In the genomic region with DNA sequence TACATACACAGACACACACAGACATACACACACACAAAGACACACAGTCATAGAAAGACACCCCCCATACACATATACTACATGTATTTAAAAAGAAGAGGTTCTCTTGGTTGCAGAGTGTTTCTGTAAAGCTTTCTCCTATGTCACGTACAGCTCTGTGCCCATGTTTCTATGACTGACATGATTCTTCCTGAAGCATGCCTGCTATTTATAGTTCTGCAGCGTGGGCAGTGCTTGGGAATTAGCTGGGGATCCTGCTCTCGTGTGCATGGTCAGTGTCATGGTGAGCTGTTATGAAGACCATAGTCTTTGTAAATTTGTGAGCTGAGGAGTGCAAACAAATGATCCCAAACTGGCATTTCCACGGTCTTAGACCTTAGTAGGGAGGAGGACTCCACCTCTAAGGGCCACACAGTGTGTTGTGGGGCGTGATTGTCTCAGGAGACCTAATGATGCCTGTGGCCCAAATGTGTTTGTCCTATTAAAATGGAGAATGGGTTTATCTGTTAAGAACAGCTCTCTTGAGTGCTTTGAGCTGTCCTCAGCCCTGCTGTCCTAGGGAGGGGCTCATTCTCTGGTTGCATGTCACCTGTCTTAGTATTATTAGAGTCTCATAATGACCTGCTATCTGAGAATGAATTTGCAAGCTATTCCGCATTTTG, we compare ENCODE assay signal across 29 mouse cellular contexts. TPM values are rescaled to one million over a fixed set of nuclear protein-coding genes. Genes with fewer than 3 reads are reported as not detected.
DNase-seq lines count a peak whose midpoint lies in the region; ATAC-seq and TF ChIP-seq lines count a peak whose summit lies in the region.
"Had no signal": no experiment of that assay in that cellular context is flagged by ENCODE, and none has a peak within 500 bp of the region (broad histone marks: within the 10 kb centered on the region; RNA-seq: fewer than 3 reads in every experiment).

No protein-coding gene starts in this region.

- peak; percentile 61; the same call in 1 of the 2 replicates for ATAC-seq in heart, embryonic 14.5 days (ENCODE audit: insufficient number of reproducible peaks, insufficient read depth, low FRiP score, low read depth)
- peak; percentile 46; the same call in 1 of the 2 replicates for ATAC-seq in liver, embryonic 12.5 days
- no peak for ATAC-seq in liver, postnatal 0 days
- ATAC-seq: intestine, postnatal 0 days had no signal

- H3K36me3 ChIP-seq in heart, embryonic 14.5 days (ENCODE audit: control insufficient read depth, insufficient read depth, low read length): peaks cover 17% of the 10 kb centered on the region; the same call in 1 of the 2 replicates
- H3K36me3 ChIP-seq in liver, embryonic 12.5 days: no peaks in the 10 kb centered on the region
- H3K36me3 ChIP-seq in liver, postnatal 0 days (replicated peaks; ENCODE audit: insufficient read depth, low read length): no peaks in the 10 kb centered on the region
- H3K36me3 ChIP-seq: embryonic facial prominence, embryonic 10.5 days; embryonic facial prominence, embryonic 15.5 days; forebrain, embryonic 12.5 days; G1E; neural tube, embryonic 15.5 days had no signal

- DNase-seq in gastrocnemius, adult 2 months: no peak
- DNase-seq in gastrocnemius, postnatal 4 days (ENCODE audit: low spot score in 2 of 2): no peak
- no peak for DNase-seq in heart, postnatal 10 days
- no peak for DNase-seq in liver, postnatal 0 days
- DNase-seq in layer of hippocampus, postnatal 25 days (ENCODE audit: extremely low spot score in 1 of 2, low spot score in 1 of 2): no peak
- DNase-seq: adrenal gland, adult 8-10 months; cerebellum, adult 8-10 months; cerebellum, postnatal 25 days; gastrocnemius, postnatal 25 days; kidney, adult 9 months; kidney, postnatal 10 days; layer of hippocampus, adult 9-11 months; lung, adult 2 months; lung, postnatal 10 days; midbrain, embryonic 14.5 days; right cerebral cortex, adult 18-20 months; thymus, adult 18-20 months; thymus, postnatal 25 days had no signal

- no peaks in the 10 kb centered on the region for H3K27me3 ChIP-seq in heart, embryonic 14.5 days (ENCODE audit: control insufficient read depth, insufficient read depth, low read length)
- no peaks in the 10 kb centered on the region for H3K27me3 ChIP-seq in liver, embryonic 12.5 days (replicated peaks)
- no peaks in the 10 kb centered on the region for H3K27me3 ChIP-seq in liver, postnatal 0 days (ENCODE audit: insufficient read depth, low read length)
- H3K27me3 ChIP-seq: embryonic facial prominence, embryonic 15.5 days; neural tube, embryonic 15.5 days had no signal

- 40% methylated on average over 6 of the region's 6 CpGs for WGBS in heart, embryonic 14.5 days
- 64% methylated on average over 6 of the region's 6 CpGs for WGBS in liver, embryonic 12.5 days (ENCODE audit: insufficient replicate concordance)
- 69% methylated on average over 6 of the region's 6 CpGs for WGBS in liver, postnatal 0 days (ENCODE audit: insufficient replicate concordance)

- H3K9me3 ChIP-seq in heart, embryonic 14.5 days (ENCODE audit: control insufficient read depth, low read length): no peaks in the 10 kb centered on the region
- H3K9me3 ChIP-seq in liver, embryonic 12.5 days (replicated peaks): no peaks in the 10 kb centered on the region
- H3K9me3 ChIP-seq in liver, postnatal 0 days (ENCODE audit: low read length): no peaks in the 10 kb centered on the region
- H3K9me3 ChIP-seq: embryonic facial prominence, embryonic 10.5 days; embryonic facial prominence, embryonic 15.5 days; forebrain, embryonic 12.5 days; G1E; neural tube, embryonic 15.5 days had no signal

- peaks cover 18 to 33% of the 10 kb centered on the region in 2 experiments for H3K4me1 ChIP-seq in heart, embryonic 14.5 days (ENCODE audit: control insufficient read depth in 2 of 2, insufficient read depth in 2 of 2, low read length in 2 of 2)
- no peaks in the 10 kb centered on the region for H3K4me1 ChIP-seq in liver, embryonic 12.5 days
- no peaks in the 10 kb centered on the region; the same call in 1 of the 2 replicates for H3K4me1 ChIP-seq in liver, postnatal 0 days (ENCODE audit: insufficient read depth)

- H3K4me2 ChIP-seq in heart, embryonic 14.5 days (ENCODE audit: low read length): peak overlapping the region; percentile 42
- H3K4me2 ChIP-seq in liver, embryonic 12.5 days: no peak overlapping the region
- no peak overlapping the region for H3K4me2 ChIP-seq in liver, postnatal 0 days (ENCODE audit: low read depth, low read length)
- H3K4me2 ChIP-seq: embryonic facial prominence, embryonic 15.5 days; forebrain, embryonic 12.5 days; hindbrain, embryonic 14.5 days; neural tube, embryonic 15.5 days had no signal

- H3K27ac ChIP-seq in gastrocnemius, adult 2 months: peak overlapping the region; percentile 97
- peak overlapping the region; percentile 58 to 73 for H3K27ac ChIP-seq in heart, embryonic 14.5 days (replicated peaks in 1 of 2; ENCODE audit: control insufficient read depth in 1 of 2, insufficient read depth in 1 of 2, low read depth in 2 of 2, low read length in 2 of 2)
- H3K27ac ChIP-seq in liver, embryonic 12.5 days: no peak overlapping the region
- H3K27ac ChIP-seq in liver, postnatal 0 days (ENCODE audit: low read depth): no peak overlapping the region
- H3K27ac ChIP-seq: embryonic facial prominence, embryonic 10.5 days; embryonic facial prominence, embryonic 15.5 days; forebrain, embryonic 12.5 days; hindbrain, embryonic 14.5 days; neural tube, embryonic 15.5 days; stomach, postnatal 0 days had no signal

- intact Hi-C loops in gastrocnemius, adult 2 months (cut with DNase I): no loop called here
- intact Hi-C loops in heart, postnatal 10 days (cut with DNase I): no loop called here

- H3K9ac ChIP-seq in heart, embryonic 14.5 days (ENCODE audit: low read length): peak overlapping the region; percentile 9; the same call in 1 of the 2 replicates
- no peak overlapping the region for H3K9ac ChIP-seq in liver, embryonic 12.5 days
- no peak overlapping the region for H3K9ac ChIP-seq in liver, postnatal 0 days (replicated peaks)
- H3K9ac ChIP-seq: embryonic facial prominence, embryonic 15.5 days; forebrain, embryonic 12.5 days; hindbrain, embryonic 14.5 days; neural tube, embryonic 15.5 days had no signal

- H3K4me3 ChIP-seq in gastrocnemius, adult 2 months: 0 out of 2 replicates have a peak overlapping the region, but pooled peaks have one; percentile 4
- no peak overlapping the region for H3K4me3 ChIP-seq in heart, embryonic 14.5 days (ENCODE audit: control insufficient read depth in 1 of 2, insufficient read depth in 1 of 2, low read depth in 1 of 2, low read length in 2 of 2)
- no peak overlapping the region for H3K4me3 ChIP-seq in liver, embryonic 12.5 days
- no peak overlapping the region for H3K4me3 ChIP-seq in liver, postnatal 0 days (ENCODE audit: low read depth, low read length)
- H3K4me3 ChIP-seq: embryonic facial prominence, embryonic 10.5 days; embryonic facial prominence, embryonic 15.5 days; forebrain, embryonic 12.5 days; neural tube, embryonic 15.5 days had no signal

- no peak for TF ChIP-seq CTCF in gastrocnemius, adult 2 months (IDR thresholded peaks at IDR 0.05)
- no peak for TF ChIP-seq CTCF in liver, postnatal 0 days (IDR thresholded peaks at IDR 0.05; ENCODE audit: low read depth)

- TF ChIP-seq EP300 in liver, postnatal 0 days (IDR thresholded peaks at IDR 0.05; ENCODE audit: low read depth): no peak

RNA-seq across cellular contexts. Expression of a gene that starts 49.2 kb away (rescaled TPM):
- 100 to 1,000 TPM; 119 to 145 TPM for total RNA-seq in gastrocnemius, adult 2 months (2021)
- total RNA-seq in gastrocnemius, postnatal 4 days (2021): 100 to 1,000 TPM in 1 of 2 experiments, 10 to 100 TPM in 1; 84.9 to 105 TPM
- 10.9 and 17.1 TPM in 2 replicates for polyA plus RNA-seq in heart, embryonic 14.5 days (2014; fragmentation: Nextera tagmentation; extraction: Ambion mirVana)
- 10 to 100 TPM; 46.7 to 47.4 TPM for total RNA-seq in heart, postnatal 10 days (2021)
- polyA plus RNA-seq in liver, embryonic 12.5 days (2016; fragmentation: Nextera tagmentation; extraction: Ambion mirVana): 6.6 and 7.3 TPM in 2 replicates
- polyA plus RNA-seq in liver, postnatal 0 days (2015; fragmentation: Nextera tagmentation; extraction: Ambion mirVana): 2.0 and 2.4 TPM in 2 replicates
- 1 to 10 TPM; 6.6 to 8.6 TPM for total RNA-seq in layer of hippocampus, postnatal 25 days (2021)
- total RNA-seq: monocyte, adult 5-6 weeks had no signal
- polyA plus RNA-seq: G1E had no signal

Comparison
In these comparisons a context has a peak if more than half of its experiments do, and no peak if none do; other contexts are left out.
1. H3K27ac ChIP-seq: peak in gastrocnemius, adult 2 months (single experiment) and heart, embryonic 14.5 days (2 of 2); none in liver, embryonic 12.5 days (single experiment) and liver, postnatal 0 days (single experiment).
2. RNA of a gene that starts 49.2 kb away (total RNA-seq): 119 to 145 TPM in gastrocnemius, adult 2 months, 84.9 to 105 TPM in gastrocnemius, postnatal 4 days and 46.7 to 47.4 TPM in heart, postnatal 10 days; 6.6 to 8.6 TPM in layer of hippocampus, postnatal 25 days; every median in the first group is over 4 times any median in the second.